Mouse (Mus musculus) T-helper 1 cell (primary cell): ENCODE data around the gene Pcnp.
"Not testable (repeated sequence)": the region's sequence is repeated elsewhere in the genome, so short reads cannot be mapped to it uniquely, and the experiment has no call there.

ENCODE experiments used
- in situ Hi-C: fragments of 300-600 bp; cut with MboI, MseI; formaldehyde crosslinking; loops from one replicate; pipeline ENCODE4 v1.15.1; 2025; ENCODE audit warnings: high pct_unique_total_duplicates

The Pcnp gene

DNA sequence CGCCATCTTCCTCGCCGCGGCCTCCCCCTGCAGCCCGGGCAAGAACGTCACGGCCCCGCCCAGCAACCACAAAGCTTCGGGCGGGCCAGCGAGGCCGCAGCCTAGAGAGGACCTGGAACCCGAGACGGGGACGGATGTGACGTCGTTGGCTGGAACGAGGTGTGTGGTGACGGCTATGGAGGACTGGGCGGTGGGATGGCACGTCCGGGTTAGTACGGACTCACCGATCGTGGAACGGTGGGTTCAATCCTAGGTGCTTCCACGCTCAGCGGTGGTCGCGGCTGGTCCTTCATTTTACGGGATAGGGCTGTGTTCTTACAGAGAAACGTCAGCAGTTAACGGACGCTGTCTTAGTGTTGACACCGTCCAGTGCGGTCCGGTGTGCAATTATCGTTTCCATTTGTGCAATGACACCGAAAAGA lies at the start of gene Pcnp:
TSS of gene Pcnp (minus strand) at position 79 of the 422 bp plus-strand sequence.
- in situ Hi-C loops: loop anchor here (5.0 kb wide), 2 partner anchors 57 to 683 kb away; partner anchors contain the start of gene Zbtb11

DNA sequence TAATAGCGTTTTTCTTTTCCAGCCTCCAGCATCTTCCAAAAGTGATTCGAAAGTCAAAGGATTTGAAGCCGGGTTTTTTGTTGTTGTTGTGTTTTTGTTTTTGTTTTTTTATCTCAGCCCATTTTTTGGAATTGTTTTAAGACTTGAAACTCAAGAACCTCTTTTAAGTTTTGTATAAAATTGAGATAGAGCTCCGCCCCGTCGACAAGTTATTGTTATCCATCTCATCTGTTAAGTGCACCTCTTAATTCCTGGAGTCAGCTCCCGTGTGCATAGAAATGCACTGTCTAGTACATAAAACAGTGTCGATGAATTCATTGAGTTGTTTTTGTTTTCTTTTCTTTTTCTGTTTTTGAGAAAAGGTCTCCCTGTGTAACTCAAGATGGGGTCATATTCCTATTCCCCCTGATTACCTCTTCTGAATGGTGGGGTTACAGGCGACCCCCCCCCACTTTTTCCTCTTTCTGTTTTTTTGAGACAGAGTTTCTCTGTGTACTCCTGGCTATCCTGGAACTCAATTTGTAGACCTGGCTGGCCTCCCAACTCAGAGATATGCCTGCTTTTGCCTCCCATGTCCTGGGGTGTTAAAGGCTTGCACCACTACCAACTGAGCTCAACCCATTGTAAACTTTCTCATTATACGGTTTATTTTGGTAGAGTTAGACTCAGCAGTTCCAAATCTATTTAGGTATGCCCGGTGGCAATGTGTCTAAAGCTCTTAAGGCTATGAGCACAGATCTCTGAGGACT lies 46.8 kb upstream of the Pcnp start:
- in situ Hi-C loops: no loop called here

DNA sequence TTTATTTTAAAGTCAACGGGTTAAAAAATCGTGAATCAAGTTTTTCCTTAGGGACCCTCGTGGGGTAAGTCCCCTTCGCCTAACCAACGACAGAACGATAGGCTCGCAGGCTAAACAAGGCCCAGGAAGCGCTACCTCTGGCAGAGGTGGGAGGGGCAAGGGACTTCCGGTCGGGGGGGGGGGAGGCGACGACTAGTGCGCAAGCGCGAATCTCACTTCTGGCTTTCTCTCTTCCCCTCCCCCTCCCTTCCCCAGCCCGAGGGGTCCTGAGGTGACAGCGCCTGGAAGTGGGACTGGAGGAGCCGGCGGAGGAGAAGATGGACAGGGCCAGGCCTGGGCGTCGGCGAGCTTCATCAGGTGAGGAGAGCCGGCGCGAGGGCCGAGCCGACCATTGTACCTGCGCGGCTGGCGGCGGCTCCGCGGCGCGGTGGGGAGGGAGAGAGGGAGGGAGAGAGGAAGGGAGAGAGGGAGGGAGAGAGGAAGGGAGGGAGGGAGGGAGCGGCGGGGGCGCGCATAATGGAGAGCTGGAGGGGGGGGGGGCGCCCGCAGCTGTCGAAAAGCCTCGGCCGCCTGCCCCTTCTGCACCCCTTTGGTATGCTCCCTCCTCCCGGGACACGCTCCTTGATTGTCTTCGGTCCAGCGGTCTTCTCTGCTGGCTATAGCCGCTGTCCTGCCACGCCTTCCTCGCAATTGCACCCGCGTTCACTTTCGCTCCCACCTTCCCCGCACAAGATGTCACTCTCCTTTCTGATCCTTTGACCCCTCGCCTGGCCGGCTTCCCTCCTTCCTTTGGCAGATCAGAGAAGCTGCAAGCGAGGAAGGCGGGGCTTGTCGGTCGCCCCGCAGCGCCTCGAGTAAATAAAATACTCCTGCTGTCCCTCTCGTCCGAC lies 45.9 kb upstream of the Pcnp start:
- in situ Hi-C loops: no loop called here

DNA sequence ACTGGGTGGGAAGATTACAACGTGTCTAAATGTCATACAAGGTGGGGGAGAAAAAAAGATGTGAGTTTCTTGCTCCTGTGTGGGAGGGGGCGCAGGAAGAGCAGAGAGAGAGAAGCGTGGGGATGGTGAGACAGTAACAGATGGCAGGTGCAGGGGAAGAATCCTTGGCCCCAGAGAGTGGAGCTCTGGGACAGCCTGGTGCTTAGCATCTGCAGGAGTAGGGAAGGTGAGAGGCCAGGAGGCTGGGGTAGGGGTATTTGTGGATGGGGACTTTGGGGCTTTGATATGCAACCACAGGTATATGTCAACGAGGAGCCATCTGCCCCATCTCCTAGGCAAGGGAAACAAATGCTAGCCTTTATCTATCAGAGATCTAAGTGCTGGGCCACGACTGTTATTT lies 45.0 kb upstream of the Pcnp start:
- in situ Hi-C loops: loop anchor here (25.0 kb wide), 1 partner anchor 1513 kb away; no protein-coding TSS in a partner anchor

DNA sequence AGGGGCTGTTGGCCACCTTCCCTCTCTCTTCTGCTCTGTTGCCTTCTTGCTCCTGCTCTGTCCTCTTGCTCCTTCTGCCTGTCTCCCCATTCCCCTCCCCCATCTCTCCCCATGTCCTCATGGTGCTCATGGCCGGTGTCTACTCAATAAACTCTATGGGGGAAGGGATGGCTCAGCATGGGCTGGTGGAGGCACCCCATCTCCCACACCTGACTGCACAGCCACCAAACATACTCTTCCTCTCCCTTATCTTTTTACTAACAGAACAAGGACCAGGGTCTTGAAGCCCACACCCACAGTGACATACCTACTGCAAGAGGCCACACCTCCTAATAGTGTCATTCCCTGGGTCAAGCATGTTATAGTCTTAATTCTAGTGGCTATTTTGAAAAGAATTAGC lies 44.6 kb upstream of the Pcnp start:
- in situ Hi-C loops: loop anchor here (25.0 kb wide), 1 partner anchor 1513 kb away; no protein-coding TSS in a partner anchor

DNA sequence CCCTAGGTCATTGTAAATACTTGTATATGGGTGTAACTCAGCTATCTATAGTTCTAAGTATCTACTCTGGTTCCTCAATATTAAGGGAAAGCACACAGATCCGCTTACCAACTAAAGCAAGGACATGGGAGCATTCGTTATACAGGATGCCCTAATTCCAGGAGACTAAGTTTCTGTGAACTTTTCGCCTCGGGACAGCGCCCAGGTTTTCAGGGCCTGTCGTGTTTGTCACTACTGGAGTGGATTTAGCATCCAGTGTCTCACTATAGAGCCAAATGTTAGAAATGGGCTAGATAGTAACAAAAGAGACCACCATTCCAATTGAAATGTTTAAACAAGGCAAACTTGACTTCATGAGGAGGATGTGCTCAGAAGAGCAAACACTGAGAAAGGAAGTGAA lies 43.6 kb upstream of the Pcnp start:
- in situ Hi-C loops: loop anchor here (25.0 kb wide), 1 partner anchor 1514 kb away; no protein-coding TSS in a partner anchor

DNA sequence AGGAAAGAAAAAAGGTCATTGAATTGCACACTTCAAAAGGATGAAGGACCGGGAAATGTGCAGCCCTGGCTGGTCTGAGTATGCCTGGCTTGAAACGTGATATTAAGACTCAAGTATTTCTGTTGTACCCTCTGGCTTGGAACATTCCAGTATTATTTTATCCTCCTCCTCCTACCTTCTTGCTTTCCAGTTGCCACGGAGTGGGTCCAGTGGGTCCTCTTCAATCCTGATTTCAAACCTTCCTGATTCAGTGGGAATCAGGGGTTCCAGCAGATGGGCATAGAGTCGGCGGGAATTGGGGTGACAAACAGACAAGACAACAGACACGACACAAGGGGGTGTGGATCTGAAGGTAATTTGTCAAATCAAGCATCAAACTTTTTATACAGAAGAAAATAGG lies 43.0 kb upstream of the Pcnp start:
- in situ Hi-C loops: loop anchor here (25.0 kb wide), 1 partner anchor 1515 kb away; no protein-coding TSS in a partner anchor

DNA sequence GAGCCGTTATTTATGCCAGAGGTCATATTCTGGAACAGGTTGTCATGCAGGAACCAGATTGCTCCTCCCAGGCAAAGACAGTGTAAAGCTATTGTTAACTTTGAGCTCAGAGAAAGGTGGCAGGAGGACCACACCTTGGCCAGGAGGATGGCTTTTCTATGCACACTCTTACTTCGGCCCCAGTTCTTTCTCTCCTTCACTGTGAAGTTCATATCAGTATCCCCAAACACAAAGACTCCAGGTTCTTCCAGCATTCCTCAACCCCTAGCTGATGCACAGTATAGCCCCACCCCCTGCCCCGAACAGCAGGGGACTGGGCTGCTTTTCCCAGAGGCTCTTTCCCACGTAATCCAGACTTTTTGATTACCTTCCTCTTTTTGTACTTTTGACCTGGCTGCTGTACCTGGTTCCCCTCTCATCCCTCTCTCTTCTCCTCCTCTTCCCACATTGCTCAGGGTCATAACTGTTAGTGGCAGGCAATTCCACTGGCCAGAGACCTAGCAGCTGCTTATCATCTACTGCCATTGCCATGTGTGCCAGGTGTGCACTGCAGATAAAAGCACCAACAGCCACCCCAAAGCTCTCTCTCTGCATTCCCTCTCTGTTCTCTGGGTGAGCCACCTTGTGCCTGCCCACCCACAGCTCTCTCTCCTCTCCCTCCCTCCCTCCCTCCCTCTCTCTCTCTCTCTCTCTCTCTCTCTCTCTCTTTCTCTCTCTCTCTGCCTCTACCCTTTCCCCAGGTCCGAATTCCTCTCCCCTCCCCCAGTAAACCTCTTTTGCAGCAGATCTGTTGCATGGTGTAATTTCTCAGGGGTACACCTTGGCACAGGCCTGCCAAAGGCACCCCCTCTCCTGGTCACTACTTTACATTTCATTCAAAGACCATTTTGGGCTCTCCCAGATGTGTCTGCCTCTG lies 42.0 kb upstream of the Pcnp start:
- in situ Hi-C loops: loop anchor here (25.0 kb wide), 1 partner anchor 1516 kb away; no protein-coding TSS in a partner anchor

DNA sequence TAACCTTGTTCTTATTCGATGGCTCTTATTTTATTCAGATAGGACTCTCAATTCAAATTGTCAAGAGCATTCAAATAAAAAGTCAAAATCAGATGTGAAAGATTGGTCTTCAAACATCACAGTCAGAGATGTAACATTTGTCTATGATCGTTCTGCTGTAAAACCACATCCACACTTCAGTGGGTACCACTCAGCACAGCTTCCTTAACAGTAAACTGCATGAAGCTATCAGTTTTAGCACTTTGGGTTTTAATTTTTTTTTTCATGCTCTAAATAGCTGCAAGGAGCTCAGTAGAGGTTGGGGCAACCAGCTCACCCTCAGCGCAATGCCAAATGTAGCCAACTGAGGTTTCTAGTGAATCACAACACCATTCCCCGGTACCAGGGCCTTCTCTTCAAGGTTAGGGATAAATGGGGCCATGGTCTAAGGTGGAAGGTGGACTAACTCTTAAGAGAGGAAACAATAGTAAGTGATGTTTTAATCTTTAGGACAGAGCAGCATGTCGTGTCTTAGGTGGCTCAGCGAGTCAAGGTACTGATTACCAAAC lies 39.1 kb upstream of the Pcnp start:
- in situ Hi-C loops: loop anchor here (5.0 to 25.0 kb wide), 2 partner anchors 106 to 1519 kb away; no protein-coding TSS in a partner anchor

DNA sequence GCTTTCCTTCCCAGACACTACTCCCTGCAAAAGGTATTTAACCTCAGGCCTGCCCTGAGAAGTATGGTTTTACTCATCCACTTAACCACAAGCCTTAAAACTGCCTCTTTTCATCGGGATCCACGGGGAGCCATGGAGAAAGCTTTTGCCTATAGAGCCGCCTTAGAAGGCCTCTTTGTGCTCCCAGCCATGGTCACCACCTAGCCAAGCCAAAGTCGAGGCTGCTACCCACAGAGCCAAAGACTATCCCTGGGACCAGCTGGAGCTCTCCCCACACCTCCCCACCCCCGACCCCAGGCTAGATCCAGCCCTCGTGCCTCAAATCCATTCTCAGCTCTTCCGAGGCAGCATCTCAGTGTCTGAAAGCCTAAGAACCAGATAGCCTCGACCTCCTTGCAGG lies 36.6 kb upstream of the Pcnp start:
- in situ Hi-C loops: loop anchor here (5.0 to 25.0 kb wide), 2 partner anchors 104 to 1521 kb away; no protein-coding TSS in a partner anchor

DNA sequence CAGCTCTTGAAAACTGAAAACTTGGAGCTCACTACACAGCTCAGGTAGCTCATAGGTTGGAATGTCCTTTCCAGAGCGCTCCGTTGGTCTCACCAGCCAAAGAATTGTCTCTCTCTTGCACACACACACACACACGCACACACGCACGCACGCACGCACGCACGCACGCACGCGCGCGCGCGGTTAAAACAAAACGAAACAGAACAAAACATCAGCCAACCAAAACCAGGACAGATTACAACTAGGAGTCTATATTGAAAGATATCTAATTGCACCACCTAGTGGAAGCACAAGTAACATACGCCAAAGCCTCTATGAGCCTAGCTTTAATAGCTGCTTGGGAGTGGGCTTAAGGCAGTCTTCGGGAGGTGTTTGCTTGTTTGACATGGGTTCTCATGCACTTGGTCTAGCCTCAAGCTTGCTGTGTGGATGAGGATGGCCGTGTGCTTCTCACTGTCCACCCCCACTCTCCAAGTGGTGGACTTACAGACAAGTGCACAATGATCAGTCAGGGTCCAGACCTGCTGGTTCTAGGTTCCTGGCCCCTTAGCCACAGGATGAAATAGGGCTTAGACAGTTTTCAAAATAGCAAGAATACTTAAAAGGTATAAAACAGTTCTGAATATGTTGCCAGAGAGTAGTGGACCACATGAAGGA lies 34.9 kb upstream of the Pcnp start:
- in situ Hi-C loops: loop anchor here (25.0 kb wide), 1 partner anchor 1523 kb away; no protein-coding TSS in a partner anchor

DNA sequence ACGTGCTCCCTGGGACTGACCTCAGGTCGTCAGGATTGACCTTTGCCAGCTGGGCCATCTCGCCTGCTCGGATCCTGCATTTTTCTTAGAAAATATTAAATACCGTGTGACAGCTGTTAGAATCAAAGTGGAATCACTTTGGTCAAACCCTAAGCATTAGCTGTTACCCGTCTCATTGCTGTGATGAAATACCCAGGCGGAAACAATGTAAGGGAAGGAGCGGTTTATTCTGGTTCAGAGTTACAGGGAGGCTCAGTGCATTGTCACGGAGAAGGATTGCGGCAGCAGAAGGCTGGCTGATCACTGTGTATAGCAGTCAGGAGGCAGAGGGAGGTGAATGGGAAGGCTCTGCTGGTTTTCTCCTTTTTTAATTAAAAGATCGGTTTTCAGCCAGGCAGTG lies 33.4 kb upstream of the Pcnp start:
- in situ Hi-C loops: loop anchor here (25.0 kb wide), 1 partner anchor 1524 kb away; no protein-coding TSS in a partner anchor

DNA sequence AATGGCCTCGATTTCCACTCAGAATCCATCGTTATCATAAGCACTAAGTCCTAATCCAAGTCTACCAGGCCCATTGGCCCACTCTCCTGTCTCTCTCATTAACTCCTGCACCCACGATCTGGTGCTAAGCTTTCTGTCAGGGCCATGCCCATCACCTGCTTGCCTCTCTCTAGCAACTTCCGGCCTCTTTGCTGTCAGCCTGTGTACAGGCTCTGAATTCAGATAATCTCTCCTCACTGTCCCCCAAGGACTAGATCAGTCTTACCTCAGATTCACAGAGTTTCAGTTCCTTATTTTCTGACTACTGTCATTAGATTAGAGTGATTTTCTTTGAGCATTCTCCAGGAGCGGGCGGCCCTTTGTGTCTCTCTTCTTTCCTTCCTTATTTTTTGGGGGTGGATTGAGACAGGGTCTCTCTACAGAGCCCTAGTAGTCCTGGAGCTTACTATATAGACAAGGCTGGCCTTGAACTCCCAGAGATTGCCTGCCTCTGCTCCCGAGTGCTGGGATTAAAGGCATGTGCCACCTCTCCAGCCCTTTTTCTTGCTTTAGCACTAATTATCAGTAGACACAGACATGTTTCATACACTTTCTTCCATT lies 32.6 kb upstream of the Pcnp start:
- in situ Hi-C loops: loop anchor here (25.0 kb wide), 1 partner anchor 1525 kb away; no protein-coding TSS in a partner anchor

DNA sequence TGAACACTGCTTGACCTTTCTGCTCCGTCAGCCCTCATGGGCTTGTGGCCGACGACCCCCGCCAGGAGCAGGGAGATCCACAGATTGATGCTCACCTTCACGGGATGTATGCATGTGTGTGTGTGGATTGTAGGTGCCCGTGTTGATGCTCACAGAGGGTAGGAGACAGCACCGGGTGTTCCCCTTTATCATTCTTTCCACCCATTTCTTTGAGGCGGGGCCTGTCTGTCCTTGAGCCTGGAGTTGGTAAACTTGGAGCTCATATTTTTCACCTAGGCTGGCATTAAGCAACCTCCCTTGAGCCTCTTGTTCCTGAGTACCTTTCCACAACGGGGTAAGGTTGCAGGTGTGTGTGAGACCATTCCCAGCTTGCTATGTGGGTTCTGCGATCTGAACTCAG lies 28.6 kb upstream of the Pcnp start:
- in situ Hi-C loops: loop anchor here (25.0 kb wide), 1 partner anchor 1529 kb away; no protein-coding TSS in a partner anchor

DNA sequence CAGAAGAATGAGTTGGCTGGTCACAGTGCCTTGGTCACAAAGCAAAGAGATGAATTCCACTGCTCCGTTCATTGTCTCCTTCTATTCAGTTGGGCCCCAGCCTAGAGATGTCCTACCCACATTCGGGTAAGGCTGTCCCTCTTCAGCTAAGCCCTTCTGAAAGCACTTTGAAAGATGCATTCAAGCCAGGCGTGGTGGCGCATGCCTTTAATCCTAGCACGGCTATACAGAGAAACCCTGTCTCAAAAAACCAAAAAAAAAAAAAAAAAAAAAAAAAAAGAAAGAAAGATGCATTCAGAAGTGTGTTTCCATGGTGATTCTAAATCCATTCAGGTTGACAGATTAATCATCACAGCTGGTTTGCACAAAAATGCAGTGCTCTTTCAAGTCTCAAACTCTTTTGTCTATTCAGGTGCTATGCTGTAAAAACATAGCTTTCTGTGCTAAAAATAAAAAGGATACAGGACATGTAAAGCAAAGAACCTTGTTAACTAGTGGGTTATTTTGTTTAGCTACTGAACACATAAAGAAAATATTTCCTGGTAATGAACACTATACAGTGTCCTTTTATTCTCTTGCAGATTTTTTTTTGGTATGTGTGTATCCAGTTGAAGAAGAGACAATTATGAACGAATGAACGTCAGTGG lies 27.5 kb upstream of the Pcnp start:
- in situ Hi-C loops: loop anchor here (25.0 kb wide), 1 partner anchor 1530 kb away; no protein-coding TSS in a partner anchor

DNA sequence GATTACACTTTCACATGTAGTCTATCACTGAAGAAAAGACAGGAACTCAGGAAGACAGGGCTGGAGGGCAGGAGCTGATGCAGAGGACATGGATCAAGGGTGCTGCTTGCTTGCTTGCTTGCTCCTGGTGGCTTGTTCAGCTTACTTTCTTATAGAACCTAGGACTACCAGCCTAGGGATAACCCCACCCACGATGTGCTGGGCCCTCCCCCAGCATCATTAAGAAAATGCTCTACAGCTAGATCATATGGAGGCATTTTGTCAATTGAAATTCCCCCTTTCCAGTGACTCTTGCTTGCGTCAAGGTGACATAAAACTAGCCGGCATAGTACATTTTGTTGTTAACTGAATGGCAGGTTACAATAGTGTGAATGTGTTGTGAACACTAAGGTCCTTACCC lies 26.4 kb upstream of the Pcnp start:
- in situ Hi-C loops: loop anchor here (25.0 kb wide), 1 partner anchor 1531 kb away; no protein-coding TSS in a partner anchor

DNA sequence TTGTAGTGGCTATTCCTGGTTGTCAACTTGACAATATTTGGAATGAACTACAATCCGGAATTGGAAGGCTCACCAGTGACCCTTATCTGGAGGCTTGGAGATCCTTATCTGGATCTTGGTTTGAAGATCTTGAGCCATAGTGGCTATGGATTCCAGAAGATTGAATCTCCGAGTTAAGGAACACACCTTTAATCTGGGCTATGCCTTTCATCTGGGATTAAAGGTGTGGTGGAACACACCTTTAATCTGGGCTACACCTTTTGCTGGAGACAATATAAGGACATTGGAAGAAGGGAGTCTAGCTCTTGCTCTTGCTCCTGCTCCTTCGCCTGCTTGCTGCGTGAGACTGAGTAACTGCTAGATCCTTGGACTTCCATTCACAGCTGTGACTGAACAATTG lies 18.5 kb upstream of the Pcnp start, which contains the start of gene Senp7:
TSS of gene Senp7 (plus strand) at position 301 of the 400 bp plus-strand sequence.
- in situ Hi-C loops: not testable (repeated sequence)

DNA sequence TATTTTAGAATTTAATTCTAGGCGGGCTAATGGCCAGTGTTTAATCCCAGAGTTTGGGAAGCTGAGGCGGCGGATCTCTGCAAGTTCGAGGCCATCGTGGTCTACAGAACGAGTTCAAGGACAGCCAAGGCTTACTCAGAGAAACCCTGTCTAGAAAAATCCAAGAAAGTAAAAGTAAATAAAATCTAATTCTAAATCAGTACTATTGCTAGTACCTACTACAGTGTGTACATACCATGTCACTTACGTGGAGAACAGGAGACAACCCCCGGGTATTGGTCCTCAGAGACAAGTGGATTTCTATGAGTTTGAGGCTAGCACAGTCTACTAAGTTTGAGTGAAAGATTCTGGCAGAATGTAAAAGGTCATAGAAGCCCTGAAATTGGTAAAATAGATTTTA lies 8.6 kb upstream of the Pcnp start:
- in situ Hi-C loops: no loop called here
